Mouse (Mus musculus) embryo, embryonic 10.5 days (tissue): ENCODE measurements around the gene Mag.
A peak's percentile ranks its signal among the peaks of the same experiment; 100 is the strongest.
"Not testable (repeated sequence)": the region's sequence is repeated elsewhere in the genome, so short reads cannot be mapped to it uniquely, and the experiment has no call there.

ENCODE experiments used
- DNase-seq: peaks from one replicate; pipeline ENCODE4 v3.0.0-alpha.2; 2015; ENCODE audit warnings: low spot score

The Mag gene

GRCm38 (mm10) chr7:30914732-30915131 lies at the start of gene Mag:
Mag (minus strand) TSS chr7:30914873.
- DNase-seq = no peak

- no peak for DNase-seq
Measured at GRCm38 (mm10) chr7:30964366-30964765, 49.7 kb upstream of the Mag start.

- no peak for DNase-seq
Measured at GRCm38 (mm10) chr7:30962862-30963261, 48.2 kb upstream of the Mag start.

- DNase-seq = no peak
Measured at GRCm38 (mm10) chr7:30959786-30960349, 45.2 kb upstream of the Mag start.

GRCm38 (mm10) chr7:30958866-30959487 lies 44.3 kb upstream of the Mag start:
- no peak for DNase-seq

GRCm38 (mm10) chr7:30958109-30958865 lies 43.6 kb upstream of the Mag start:
- DNase-seq = peak; percentile 11

GRCm38 (mm10) chr7:30957367-30957783 lies 42.7 kb upstream of the Mag start:
- DNase-seq = peak; percentile 88

GRCm38 (mm10) chr7:30956756-30957366 lies 42.2 kb upstream of the Mag start, which contains the start of gene Usf2:
Usf2 (minus strand) TSS chr7:30956803.
- peak; percentile 75 for DNase-seq

- DNase-seq = peak; percentile 50
Measured at GRCm38 (mm10) chr7:30956357-30956751, 41.7 kb upstream of the Mag start.

GRCm38 (mm10) chr7:30955584-30956356 lies 41.1 kb upstream of the Mag start:
- peak; percentile 92 for DNase-seq

- DNase-seq = no peak
Measured at GRCm38 (mm10) chr7:30954971-30955520, 40.4 kb upstream of the Mag start.

GRCm38 (mm10) chr7:30954036-30954435 lies 39.4 kb upstream of the Mag start:
- no peak for DNase-seq

- no peak for DNase-seq
Measured at GRCm38 (mm10) chr7:30953459-30953858, 38.8 kb upstream of the Mag start.

- no peak for DNase-seq
Measured at GRCm38 (mm10) chr7:30952441-30953265, 38.0 kb upstream of the Mag start.

GRCm38 (mm10) chr7:30949902-30950301 lies 35.2 kb upstream of the Mag start:
- DNase-seq = not testable (repeated sequence)

GRCm38 (mm10) chr7:30945876-30946275 lies 31.2 kb upstream of the Mag start:
- DNase-seq = no peak

GRCm38 (mm10) chr7:30945466-30945865 lies 30.8 kb upstream of the Mag start:
- DNase-seq = not testable (repeated sequence)

GRCm38 (mm10) chr7:30944706-30945105 lies 30.0 kb upstream of the Mag start:
- DNase-seq = not testable (repeated sequence)

- no peak for DNase-seq
Measured at GRCm38 (mm10) chr7:30943909-30944635, 29.4 kb upstream of the Mag start, which contains the start of gene Hamp. Hamp (minus strand) TSS chr7:30944032.

- not testable (repeated sequence) for DNase-seq
Measured at GRCm38 (mm10) chr7:30942365-30942764, 27.7 kb upstream of the Mag start.
